Mouse (Mus musculus) retina, embryonic 14.5 days (tissue): Measurements from ENCODE around the gene Igf2bp3.

Experiments
- DNase-seq: peaks from one replicate; pipeline ENCODE4 v3.0.0-alpha.2; 2015; ENCODE audit warnings: low spot score

The Igf2bp3 gene

GRCm38 (mm10) chr6:49068361-49068760, 146.4 kb downstream of the Igf2bp3 start:
- DNase-seq, result no peak

- peak; percentile 85 for DNase-seq
These were observed 157.4 kb downstream of the Igf2bp3 start for GRCm38 (mm10) chr6:49057053-49058021.

- no peak for DNase-seq
These were observed 158.7 kb downstream of the Igf2bp3 start for GRCm38 (mm10) chr6:49056009-49056408.

- DNase-seq, result peak; percentile 66
These were observed 159.5 kb downstream of the Igf2bp3 start for GRCm38 (mm10) chr6:49055256-49055733.

- no peak for DNase-seq
These were observed 162.6 kb downstream of the Igf2bp3 start for GRCm38 (mm10) chr6:49052191-49052590.

- DNase-seq, result no peak
These were observed 163.9 kb downstream of the Igf2bp3 start for GRCm38 (mm10) chr6:49050677-49051410.

GRCm38 (mm10) chr6:49048395-49048794, 166.4 kb downstream of the Igf2bp3 start:
- no peak for DNase-seq

GRCm38 (mm10) chr6:49047848-49048247, 166.9 kb downstream of the Igf2bp3 start:
- no peak for DNase-seq

- DNase-seq, result no peak
These were observed 167.8 kb downstream of the Igf2bp3 start for GRCm38 (mm10) chr6:49046976-49047375.

- no peak for DNase-seq
These were observed 168.3 kb downstream of the Igf2bp3 start for GRCm38 (mm10) chr6:49046502-49046901.

GRCm38 (mm10) chr6:49039470-49040180, 175.1 kb downstream of the Igf2bp3 start:
- DNase-seq, result peak; percentile 82

- no peak for DNase-seq
These were observed 177.5 kb downstream of the Igf2bp3 start for GRCm38 (mm10) chr6:49037268-49037662.

GRCm38 (mm10) chr6:49036275-49037267, 178.2 kb downstream of the Igf2bp3 start, which contains the start of gene Gpnmb:
Gene Gpnmb, plus strand, starts transcription at chr6:49036546.
- no peak for DNase-seq
